Mouse (Mus musculus) stomach, postnatal 0 days (tissue): ENCODE measurements around the gene 2610301B20Rik.
"Not testable (repeated sequence)": the region's sequence is repeated elsewhere in the genome, so short reads cannot be mapped to it uniquely, and the experiment has no call there.

Experiments used
- CTCF ChIP-seq: IDR thresholded peaks from 2 replicates; pipeline ENCODE4 v1.5.1; 2016; ENCODE audit warnings: antibody characterized with exemption, low read depth, mild to moderate bottlenecking, moderate library complexity
- EP300 ChIP-seq: optimal IDR thresholded peaks from 2 replicates; pipeline ENCODE3; 2016; ENCODE audit warnings: antibody characterized with exemption

DNA sequence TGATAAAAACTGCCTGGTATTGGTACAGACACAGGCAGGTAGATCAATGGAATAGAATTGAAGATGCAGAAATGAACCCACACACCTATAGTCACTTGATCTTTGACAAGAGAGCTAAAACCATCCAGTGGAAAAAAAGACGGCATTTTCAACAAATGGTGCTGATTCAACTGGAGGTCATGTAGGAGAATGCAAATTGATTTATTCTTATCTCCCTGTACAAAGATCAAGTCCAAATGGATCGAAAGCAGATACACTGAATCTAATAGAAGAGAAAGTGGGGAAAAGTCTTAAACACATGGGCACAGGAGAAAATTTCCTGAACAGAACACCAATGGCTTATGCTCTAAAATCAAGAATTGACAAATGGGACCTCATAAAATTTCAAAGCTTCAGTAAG, 11.4 kb upstream of the 2610301B20Rik start:
- TF ChIP-seq CTCF, EP300: not testable (repeated sequence)
